Mouse (Mus musculus) intestine, embryonic 14.5 days (tissue): ENCODE results near the gene Fam174b. TPM values are rescaled to one million over a fixed set of nuclear protein-coding genes. Genes with fewer than 3 reads are reported as not detected.

ENCODE experiments used
- ATAC-seq: fragments of 200-750 bp; cut with Nextera tagmentation; replicated peaks from 2 replicates; pipeline ENCODE4 v1.8.0; 2017; ENCODE audit warnings: low read depth, moderate number of reproducible peaks, moderate TSS enrichment, moderate library complexity; ENCODE audit not compliant: low FRiP score, low TSS enrichment
- DNase-seq: peaks from one replicate; pipeline ENCODE4 v3.0.0-alpha.2; 2018; ENCODE audit warnings: low spot score
- H3K27ac ChIP-seq: fragments of 300-500 bp; sonication (generic); 2 replicates; pipeline ENCODE4 v1.5.1; 2014; ENCODE audit warnings: low read depth, mild to moderate bottlenecking, control low read depth
- H3K27me3 ChIP-seq: fragments of 300-500 bp; sonication (generic); replicated peaks from 2 replicates; pipeline ENCODE4 v1.6.1; 2014; ENCODE audit warnings: low read length, control low read depth; ENCODE audit not compliant: control insufficient read depth, insufficient read depth
- H3K36me3 ChIP-seq: fragments of 300-500 bp; sonication (generic); 2 replicates; pipeline ENCODE4 v1.6.1; 2014; ENCODE audit warnings: low read length, control low read depth; ENCODE audit not compliant: control insufficient read depth, insufficient read depth
- H3K4me1 ChIP-seq: fragments of 300-500 bp; sonication (generic); replicated peaks from 2 replicates; pipeline ENCODE4 v1.6.1; 2014; ENCODE audit warnings: low read length, control low read depth, mixed read lengths; ENCODE audit not compliant: control insufficient read depth, insufficient read depth
- H3K4me2 ChIP-seq: fragments of 300-500 bp; sonication (generic); 2 replicates; pipeline ENCODE4 v1.6.1; 2014; ENCODE audit warnings: low read length
- H3K4me3 ChIP-seq: fragments of 300-500 bp; sonication (generic); 2 replicates; pipeline ENCODE4 v1.5.1; 2014; ENCODE audit warnings: low read depth, low read length, control low read depth, mixed read lengths
- H3K9ac ChIP-seq: fragments of 300-500 bp; sonication (generic); 2 replicates; pipeline ENCODE4 v1.6.1; 2014; ENCODE audit warnings: mild to moderate bottlenecking, low read length
- H3K9me3 ChIP-seq: fragments of 300-500 bp; sonication (generic); 2 replicates; pipeline ENCODE4 v1.6.1; 2016; ENCODE audit warnings: low read length, control low read depth; ENCODE audit not compliant: control insufficient read depth
- WGBS: fragments of 180-500 bp; shearing (Covaris S2); extraction: QIAGEN DNeasy Blood & Tissue Kit; methylation state at CpG from one replicate; pipeline ENCODE4 v1.1.7; 2014; 5-methylcytosine and 5-hydroxymethylcytosine counted together
- polyA plus RNA-seq: library from polyadenylated mRNA; unstranded; fragments of >200 nt; fragmentation: Nextera tagmentation; extraction: Ambion mirVana; gene quantifications from 2 replicates; pipeline ENCODE4 v1.2.1, GENCODE M21; 2014

Gene Fam174b
- polyA plus RNA-seq, 1 experiment from 2014 or later, result 30.0 TPM

GRCm38 (mm10) chr7:73745903-73746302 is 5.8 kb downstream of the Fam174b start:
- no peak overlapping the region for H3K4me2 ChIP-seq
- 69% methylated on average over 5 of the region's 5 CpGs for WGBS
- ATAC-seq (no peak), DNase-seq (peak; percentile 50)
- H3K27ac ChIP-seq, result no peak overlapping the region
- no peaks in the 10 kb centered on the region for H3K36me3 ChIP-seq
- no peak overlapping the region for H3K9ac ChIP-seq
- H3K27me3 ChIP-seq, result no peaks in the 10 kb centered on the region
- peaks cover 8% of the 10 kb centered on the region; the same call in 1 of the 2 replicates for H3K4me1 ChIP-seq
- H3K4me3 ChIP-seq, result no peak overlapping the region
- H3K9me3 ChIP-seq, result no peaks in the 10 kb centered on the region

GRCm38 (mm10) chr7:73746836-73747235 is 6.7 kb downstream of the Fam174b start:
- DNase-seq, result peak; percentile 42
- no peak overlapping the region for H3K27ac ChIP-seq
- no peak for ATAC-seq
- no peak overlapping the region for H3K4me3 ChIP-seq
- no peaks in the 10 kb centered on the region for H3K36me3 ChIP-seq
- H3K9me3 ChIP-seq, result no peaks in the 10 kb centered on the region
- H3K27me3 ChIP-seq, result no peaks in the 10 kb centered on the region
- H3K4me2 ChIP-seq, result no peak overlapping the region
- no peak overlapping the region for H3K9ac ChIP-seq
- 0 out of 2 replicates have a peak, but pooled peaks cover 5% of the 10 kb centered on the region for H3K4me1 ChIP-seq
- WGBS, result 80% methylated on average over 4 of the region's 4 CpGs

GRCm38 (mm10) chr7:73747531-73747930 is 7.4 kb downstream of the Fam174b start:
- 0 out of 2 replicates have a peak overlapping the region, but pooled peaks have one; percentile 8 for H3K27ac ChIP-seq
- no peak overlapping the region for H3K4me2 ChIP-seq
- WGBS, result 71% methylated on average over 3 of the region's 3 CpGs
- H3K4me3 ChIP-seq, result no peak overlapping the region
- H3K4me1 ChIP-seq, result 0 out of 2 replicates have a peak, but pooled peaks cover 5% of the 10 kb centered on the region
- DNase-seq (peak; percentile 57), ATAC-seq (peak; percentile 51; the same call in 1 of the 2 replicates)
- H3K27me3 ChIP-seq, result no peaks in the 10 kb centered on the region
- no peaks in the 10 kb centered on the region for H3K36me3 ChIP-seq
- no peak overlapping the region for H3K9ac ChIP-seq
- H3K9me3 ChIP-seq, result no peaks in the 10 kb centered on the region

GRCm38 (mm10) chr7:73748437-73749108 is 8.5 kb downstream of the Fam174b start:
- ATAC-seq (no peak), DNase-seq (peak; percentile 51)
- Histone ChIP-seq H3K4me1 (0 out of 2 replicates have a peak, but pooled peaks cover 5% of the 10 kb centered on the region), H3K9me3 (no peaks in the 10 kb centered on the region), H3K27ac (no peak overlapping the region), H3K9ac (no peak overlapping the region), H3K36me3 (no peaks in the 10 kb centered on the region), H3K4me3 (no peak overlapping the region), H3K4me2 (no peak overlapping the region; the same call in 1 of the 2 replicates), H3K27me3 (no peaks in the 10 kb centered on the region)
- WGBS, result 81% methylated on average over 5 of the region's 5 CpGs

GRCm38 (mm10) chr7:73749339-73749738 is 9.2 kb downstream of the Fam174b start:
- Histone ChIP-seq H3K36me3 (no peaks in the 10 kb centered on the region), H3K4me3 (no peak overlapping the region), H3K4me1 (0 out of 2 replicates have a peak, but pooled peaks cover 5% of the 10 kb centered on the region), H3K4me2 (no peak overlapping the region), H3K27me3 (no peaks in the 10 kb centered on the region), H3K9ac (no peak overlapping the region), H3K9me3 (no peaks in the 10 kb centered on the region), H3K27ac (no peak overlapping the region)
- no peak for ATAC-seq
- 87% methylated on average over 2 of the region's 2 CpGs for WGBS
- peak; percentile 47 for DNase-seq

GRCm38 (mm10) chr7:73749983-73750382 is 9.9 kb downstream of the Fam174b start:
- DNase-seq (peak; percentile 43), ATAC-seq (0 out of 2 replicates have a peak, but pooled peaks have one; percentile 10)
- no peak overlapping the region for H3K4me3 ChIP-seq
- no peaks in the 10 kb centered on the region for H3K9me3 ChIP-seq
- peaks cover 6% of the 10 kb centered on the region; the same call in 1 of the 2 replicates for H3K4me1 ChIP-seq
- no peak overlapping the region for H3K27ac ChIP-seq
- 86% methylated on average over 7 of the region's 7 CpGs for WGBS
- H3K9ac ChIP-seq, result no peak overlapping the region
- no peaks in the 10 kb centered on the region for H3K36me3 ChIP-seq
- no peaks in the 10 kb centered on the region for H3K27me3 ChIP-seq
- no peak overlapping the region for H3K4me2 ChIP-seq

- no peak overlapping the region for H3K4me2 ChIP-seq
- WGBS, result 74% methylated on average over 1 of the region's 1 CpGs
- DNase-seq (no peak), ATAC-seq (no peak)
- H3K27ac ChIP-seq, result no peak overlapping the region
- H3K4me3 ChIP-seq, result no peak overlapping the region
- H3K9me3 ChIP-seq, result peaks cover 7% of the 10 kb centered on the region; the same call in 1 of the 2 replicates
- no peak overlapping the region for H3K9ac ChIP-seq
- H3K27me3 ChIP-seq, result no peaks in the 10 kb centered on the region
- no peaks in the 10 kb centered on the region for H3K36me3 ChIP-seq
- peaks cover 10% of the 10 kb centered on the region; the same call in 1 of the 2 replicates for H3K4me1 ChIP-seq
Measured at GRCm38 (mm10) chr7:73753598-73753997, 13.5 kb downstream of the Fam174b start.

GRCm38 (mm10) chr7:73755377-73756110 is 15.4 kb downstream of the Fam174b start:
- no peak overlapping the region for H3K4me3 ChIP-seq
- H3K27me3 ChIP-seq, result no peaks in the 10 kb centered on the region
- H3K27ac ChIP-seq, result no peak overlapping the region
- peaks cover 7% of the 10 kb centered on the region; the same call in 1 of the 2 replicates for H3K9me3 ChIP-seq
- WGBS, result 26% methylated on average over 1 of the region's 1 CpGs
- H3K9ac ChIP-seq, result no peak overlapping the region
- H3K4me2 ChIP-seq, result no peak overlapping the region
- H3K4me1 ChIP-seq, result peaks cover 6% of the 10 kb centered on the region; the same call in 1 of the 2 replicates
- ATAC-seq (no peak), DNase-seq (no peak)
- no peaks in the 10 kb centered on the region for H3K36me3 ChIP-seq
